ENCODE assay signal across 9 mouse cellular contexts in genomic region chr5:120516221-120516984, GRCm38 (mm10). TPM values are rescaled to one million over a fixed set of nuclear protein-coding genes. Genes with fewer than 3 reads are reported as not detected.
A peak's percentile ranks its signal among the peaks of the same experiment; 100 is the strongest.
DNase-seq lines count a peak whose midpoint lies in the region; TF ChIP-seq lines count a peak whose summit lies in the region.
"Had no signal": no experiment of that assay in that cellular context is flagged by ENCODE, and none has a peak within 500 bp of the region (broad histone marks: within the 10 kb centered on the region; RNA-seq: fewer than 3 reads in every experiment).

No protein-coding gene starts in this region.

- peak; percentile 20 for DNase-seq in ovary, adult 18-20 months (ENCODE audit: low spot score)
- DNase-seq in ovary, postnatal 14 days (ENCODE audit: low spot score) = no peak
- peak; percentile 69 for DNase-seq in kidney, postnatal 14 days
- DNase-seq in cerebellum, postnatal 25 days = no peak
- no peak for DNase-seq in spleen, postnatal 14 days (ENCODE audit: low spot score in 2 of 2)
- no peak for DNase-seq in layer of hippocampus, postnatal 10 days (ENCODE audit: low spot score in 2 of 2)

- TF ChIP-seq CTCF in embryonic fibroblast, embryonic 13.5 days (IDR thresholded peaks at IDR 0.05; ENCODE audit: borderline replicate concordance, insufficient read depth, low read length) = no peak
- no peak for TF ChIP-seq CTCF in olfactory bulb, adult 2 months (IDR thresholded peaks at IDR 0.05; ENCODE audit: insufficient read depth, low read depth, low read length)

- 67% methylated on average over 15 of the region's 15 CpGs for WGBS in olfactory bulb, adult 2 months

- H3K27ac ChIP-seq in embryonic fibroblast, embryonic 13.5 days (ENCODE audit: insufficient read depth, low read length) = peak overlapping the region; percentile 64; the same call in 1 of the 2 replicates
- H3K27ac ChIP-seq in olfactory bulb, adult 2 months (ENCODE audit: insufficient read depth, low read depth, low read length) = 0 out of 2 replicates have a peak overlapping the region, but pooled peaks have one; percentile 25

- H3K4me1 ChIP-seq in embryonic fibroblast, embryonic 13.5 days (ENCODE audit: control insufficient read depth, insufficient read depth, low read length) = peaks cover 18% of the 10 kb centered on the region
- peaks cover 8% of the 10 kb centered on the region; the same call in 1 of the 2 replicates for H3K4me1 ChIP-seq in olfactory bulb, adult 2 months (ENCODE audit: control insufficient read depth, insufficient read depth, low read length)

- no peak for TF ChIP-seq POLR2A in embryonic fibroblast, embryonic 13.5 days (IDR thresholded peaks at IDR 0.05; ENCODE audit: low read depth, low read length)
- no peak for TF ChIP-seq POLR2A in olfactory bulb, adult 2 months (IDR thresholded peaks at IDR 0.05; ENCODE audit: insufficient read depth, low read depth, low read length)

- no peak overlapping the region for H3K4me3 ChIP-seq in embryonic fibroblast, embryonic 13.5 days (ENCODE audit: insufficient read depth, low read length)
- H3K4me3 ChIP-seq in olfactory bulb, adult 2 months (ENCODE audit: insufficient read depth, low read depth, low read length) = no peak overlapping the region

RNA-seq across cellular contexts. Expression of gene Slc8b1, which starts 5.4 kb away (rescaled TPM):
- polyA plus RNA-seq in embryonic fibroblast, embryonic 13.5 days (2011; ENCODE audit: insufficient read length, low read depth, missing spikeins) = 5.8 and 7.6 TPM in 2 replicates
- polyA plus RNA-seq in olfactory bulb, adult 2 months (2012; ENCODE audit: insufficient read depth, insufficient read length, low replicate concordance, missing spikeins) = not detected in 2 replicates
- total RNA-seq in layer of hippocampus, postnatal 10 days (2021) = 1 to 10 TPM; 5.5 to 5.7 TPM

RNA-seq across cellular contexts. Expression of gene Plbd2, which starts 13.0 kb away (rescaled TPM):
- polyA plus RNA-seq in embryonic fibroblast, embryonic 13.5 days (2011; ENCODE audit: insufficient read length, low read depth, missing spikeins) = 41.4 and 50.2 TPM in 2 replicates
- not detected in 2 replicates for polyA plus RNA-seq in olfactory bulb, adult 2 months (2012; ENCODE audit: insufficient read depth, insufficient read length, low replicate concordance, missing spikeins)
- total RNA-seq in layer of hippocampus, postnatal 10 days (2021) = 10 to 100 TPM; 63.2 to 66.8 TPM

RNA-seq across cellular contexts. Expression of gene Sds, which starts 40.1 kb away (rescaled TPM):
- polyA plus RNA-seq in embryonic fibroblast, embryonic 13.5 days (2011; ENCODE audit: insufficient read length, low read depth, missing spikeins) = not detected in 2 replicates
- not detected in 2 replicates for polyA plus RNA-seq in olfactory bulb, adult 2 months (2012; ENCODE audit: insufficient read depth, insufficient read length, low replicate concordance, missing spikeins)
- total RNA-seq in layer of hippocampus, postnatal 10 days (2021) = not detected
- polyA plus RNA-seq: neural tube, embryonic 11.5 days had no signal

RNA-seq across cellular contexts. Expression of gene Sdsl, which starts 43.8 kb away (rescaled TPM):
- polyA plus RNA-seq in embryonic fibroblast, embryonic 13.5 days (2011; ENCODE audit: insufficient read length, low read depth, missing spikeins) = 1.2 and 1.8 TPM in 2 replicates
- polyA plus RNA-seq in olfactory bulb, adult 2 months (2012; ENCODE audit: insufficient read depth, insufficient read length, low replicate concordance, missing spikeins) = not detected in 2 replicates
- 1 to 10 TPM; 6.1 to 7.1 TPM for total RNA-seq in layer of hippocampus, postnatal 10 days (2021)

Comparison
In these comparisons a context has a peak if more than half of its experiments do, and no peak if none do; other contexts are left out.
1. DNase-seq: peak in ovary, adult 18-20 months (single experiment) and kidney, postnatal 14 days (single experiment); none in ovary, postnatal 14 days (single experiment), cerebellum, postnatal 25 days (0 of 2), spleen, postnatal 14 days (0 of 2) and layer of hippocampus, postnatal 10 days (0 of 2).